Mouse (Mus musculus) megakaryocyte, embryonic 14.5 days (primary cell): Measurements from ENCODE around the gene Dscam.

Experiments
- FLI1 ChIP-seq: IDR thresholded peaks from 2 replicates; pipeline ENCODE4 v1.6.1; 2012; ENCODE audit warnings: low read length, inconsistent platforms, mixed read lengths
- GATA1 ChIP-seq: IDR thresholded peaks from 3 replicates; pipeline ENCODE4 v1.6.1; 2012; ENCODE audit warnings: mixed read lengths, low read length, inconsistent platforms, borderline replicate concordance

- no peak for TF ChIP-seq GATA1
- TF ChIP-seq FLI1: no peak
These were observed 1.9 kb downstream of the Dscam start for GRCm38 (mm10) chr16:97168614-97169013.
